Mouse (Mus musculus) liver, embryonic 14.5 days (tissue): ENCODE measurements around the gene Rab40b. TPM values are rescaled to one million over a fixed set of nuclear protein-coding genes. Genes with fewer than 3 reads are reported as not detected.
A peak's percentile ranks its signal among the peaks of the same experiment; 100 is the strongest.
"Not testable (repeated sequence)": the region's sequence is repeated elsewhere in the genome, so short reads cannot be mapped to it uniquely, and the experiment has no call there.

Experiments used
- ATAC-seq: fragments of 200-750 bp; cut with Nextera tagmentation; 2 replicates; pipeline ENCODE4 v1.8.0; 2017; ENCODE audit warnings: moderate number of reproducible peaks, mild to moderate bottlenecking, moderate library complexity; ENCODE audit not compliant: insufficient read depth
- DNase-seq, 3 experiments: peaks; one replicate each; pipeline ENCODE4 v3.0.0-alpha.2; 2012 to 2013; ENCODE audit warnings: low read depth in 3 of 3, low spot score in 3 of 3
- H3K27ac ChIP-seq: fragments of 300-500 bp; sonication (generic); 2 replicates; pipeline ENCODE4 v1.5.1; 2014; ENCODE audit warnings: moderate library complexity, mild to moderate bottlenecking, control low read depth, inconsistent platforms
- H3K27me3 ChIP-seq: fragments of 300-500 bp; sonication (generic); 2 replicates; pipeline ENCODE4 v1.6.1; 2014; ENCODE audit warnings: mild to moderate bottlenecking, low read length, moderate library complexity; ENCODE audit not compliant: control insufficient read depth, insufficient read depth
- H3K36me3 ChIP-seq: fragments of 300-500 bp; sonication (generic); replicated peaks from 2 replicates; pipeline ENCODE4 v1.6.1; 2014; ENCODE audit warnings: low read depth; ENCODE audit not compliant: control insufficient read depth, insufficient read depth
- H3K4me1 ChIP-seq, 2 experiments: fragments of 200-500 bp in 1 of 2; fragments of 300-500 bp in 1 of 2; sonication (generic) in 1 of 2; replicated peaks; 2 replicates each; pipeline ENCODE4 v1.6.1; 2012 to 2014; ENCODE audit warnings: antibody characterized with exemption in 1 of 2, inconsistent platforms in 1 of 2, low read length in 1 of 2; ENCODE audit not compliant: control insufficient read depth in 2 of 2, insufficient read depth in 2 of 2
- H3K4me2 ChIP-seq: fragments of 300-500 bp; sonication (generic); 2 replicates; pipeline ENCODE4 v1.6.1; 2014; ENCODE audit warnings: low read depth, mild to moderate bottlenecking, control low read depth, moderate library complexity
- H3K4me3 ChIP-seq, 2 experiments: fragments of 200-500 bp in 1 of 2; fragments of 300-500 bp in 1 of 2; sonication (generic) in 1 of 2; 2 replicates each; pipeline ENCODE4 v1.5.1; 2012 to 2014; ENCODE audit warnings: low read depth in 2 of 2, low read length in 2 of 2, mild to moderate bottlenecking in 2 of 2, control low read depth in 1 of 2, inconsistent platforms in 1 of 2, moderate library complexity in 1 of 2; ENCODE audit not compliant: insufficient read depth in 1 of 2
- H3K9ac ChIP-seq: fragments of 300-500 bp; sonication (generic); replicated peaks from 2 replicates; pipeline ENCODE4 v1.6.1; 2014; ENCODE audit warnings: mild to moderate bottlenecking, control low read depth, moderate library complexity
- H3K9me3 ChIP-seq: fragments of 300-500 bp; sonication (generic); 2 replicates; pipeline ENCODE4 v1.6.1; 2016; ENCODE audit warnings: low read length, mixed read lengths; ENCODE audit not compliant: control insufficient read depth
- CTCF ChIP-seq: IDR thresholded peaks from 2 replicates; pipeline ENCODE4 v1.5.1; 2016; ENCODE audit warnings: antibody characterized with exemption, low read depth, control low read depth
- EP300 ChIP-seq: IDR thresholded peaks from 2 replicates; pipeline ENCODE4 v1.6.1; 2016; ENCODE audit warnings: antibody characterized with exemption, low read depth
- WGBS: fragments of 180-500 bp; shearing (Covaris S2); extraction: QIAGEN DNeasy Blood & Tissue Kit; methylation state at CpG from one replicate; pipeline ENCODE4 v1.1.7; 2014; ENCODE audit not compliant: insufficient replicate concordance; 5-methylcytosine and 5-hydroxymethylcytosine counted together
- polyA plus RNA-seq, 2 experiments: library from polyadenylated mRNA; depleted of rRNA in 1 of 2; stranded (reverse) in 1 of 2; unstranded in 1 of 2; fragments of >200 nt; fragmentation: Nextera tagmentation in 1 of 2; extraction: Ambion mirVana in 1 of 2; gene quantifications; 2 replicates each; pipeline versions ENCODE4 v1.2.1 to v1.2.3; 2012 to 2014

Gene Rab40b
- polyA plus RNA-seq, 2 experiments = 0.30 to 0.55 TPM

- under 1% methylated on average over 41 of the region's 41 CpGs for WGBS
- peak; percentile 64 for TF ChIP-seq CTCF
- no peak for TF ChIP-seq EP300
- ATAC-seq (peak; percentile 42; the same call in 1 of the 2 replicates), DNase-seq (peak in 2 of 3 experiments; percentile 23 to 26)
- Histone ChIP-seq H3K9ac (peak overlapping the region; percentile 97), H3K4me1 (peaks cover 12 to 15% of the 10 kb centered on the region in 2 experiments), H3K9me3 (no peaks in the 10 kb centered on the region), H3K27ac (peak overlapping the region; percentile 73), H3K27me3 (no peaks in the 10 kb centered on the region), H3K4me3 (peak overlapping the region; percentile 88 to 94), H3K4me2 (peak overlapping the region; percentile 79), H3K36me3 (peaks cover 1% of the 10 kb centered on the region; the same call in 1 of the 2 replicates)
These were observed 34.5 kb downstream of the Rab40b start for GRCm38 (mm10) chr11:121353326-121354090.

GRCm38 (mm10) chr11:121348727-121349126 lies 39.3 kb downstream of the Rab40b start:
- WGBS = 64% methylated on average over 3 of the region's 3 CpGs
- DNase-seq, H3K27me3 ChIP-seq, H3K4me2 ChIP-seq, ATAC-seq, H3K4me3 ChIP-seq, H3K27ac ChIP-seq, H3K9me3 ChIP-seq, H3K9ac ChIP-seq, H3K4me1 ChIP-seq: not testable (repeated sequence)
- H3K36me3 ChIP-seq = peaks cover 12% of the 10 kb centered on the region
- 0 out of 2 replicates have a peak, but pooled peaks have one; percentile 23 for TF ChIP-seq CTCF

GRCm38 (mm10) chr11:121348166-121348565 lies 39.9 kb downstream of the Rab40b start:
- Histone ChIP-seq H3K27me3 (no peaks in the 10 kb centered on the region), H3K4me2 (no peak overlapping the region), H3K36me3 (peaks cover 12% of the 10 kb centered on the region), H3K9me3 (no peaks in the 10 kb centered on the region), H3K27ac (no peak overlapping the region), H3K4me1 (peaks cover 4 to 6% of the 10 kb centered on the region in 2 experiments; a peak in 2 of 4 replicates), H3K4me3 (no peak overlapping the region), H3K9ac (no peak overlapping the region)
- no peak for DNase-seq
- 74% methylated on average over 2 of the region's 2 CpGs for WGBS
- ATAC-seq = no peak
- TF ChIP-seq EP300 (no peak), CTCF (no peak)

- Histone ChIP-seq H3K4me3 (no peak overlapping the region), H3K9ac (no peak overlapping the region), H3K4me2 (no peak overlapping the region), H3K36me3 (peaks cover 12% of the 10 kb centered on the region), H3K9me3 (no peaks in the 10 kb centered on the region), H3K27ac (no peak overlapping the region), H3K4me1 (peaks cover 2 to 3% of the 10 kb centered on the region in 2 experiments; a peak in 2 of 4 replicates), H3K27me3 (no peaks in the 10 kb centered on the region)
- TF ChIP-seq CTCF (no peak), EP300 (no peak)
- no peak for DNase-seq
- WGBS = 67% methylated on average over 2 of the region's 2 CpGs
- ATAC-seq = no peak
These were observed 41.0 kb downstream of the Rab40b start for GRCm38 (mm10) chr11:121347036-121347435.

GRCm38 (mm10) chr11:121342423-121342822 lies 45.6 kb downstream of the Rab40b start:
- not testable (repeated sequence) for H3K36me3 ChIP-seq, H3K4me2 ChIP-seq, H3K4me3 ChIP-seq, H3K4me1 ChIP-seq, DNase-seq, H3K9me3 ChIP-seq, ATAC-seq, H3K27ac ChIP-seq, H3K27me3 ChIP-seq, H3K9ac ChIP-seq
- no CpG with 5 or more reads among the region's 1 CpGs for WGBS
